Mouse (Mus musculus): ENCODE measurements around the gene Olfr905. TPM values are rescaled to one million over a fixed set of nuclear protein-coding genes. Genes with fewer than 3 reads are reported as not detected.

Gene Olfr905
- total RNA-seq (2021): under 1 TPM in 1 of 2 experiments, not detected in 1; 0.07 TPM
- long read RNA-seq, experiment 1: 0 reads
- long read RNA-seq, experiment 2: 0 reads

- no peak for DNase-seq (ENCODE audit: low spot score in 2 of 2)
These were observed at the start of gene Olfr905 for GRCm38 (mm10) chr9:38470807-38471206. Olfr905 (plus strand) TSS chr9:38471107.

- no peak for DNase-seq (ENCODE audit: low spot score in 2 of 2)
These were observed 47.1 kb upstream of the Olfr905 start for GRCm38 (mm10) chr9:38423801-38424200.

GRCm38 (mm10) chr9:38427026-38427425 is 43.9 kb upstream of the Olfr905 start:
- DNase-seq (ENCODE audit: low spot score in 2 of 2): no peak

- DNase-seq (ENCODE audit: low spot score in 2 of 2): no peak
These were observed 41.8 kb upstream of the Olfr905 start, which contains the start of gene Olfr901 for GRCm38 (mm10) chr9:38429155-38429554. Olfr901 (plus strand) TSS chr9:38429455.

GRCm38 (mm10) chr9:38447352-38447751 is 23.6 kb upstream of the Olfr905 start, which contains the start of gene Olfr902:
Olfr902 (plus strand) TSS chr9:38447652.
- DNase-seq (ENCODE audit: low spot score in 2 of 2): no peak

GRCm38 (mm10) chr9:38462844-38463243 is 8.1 kb upstream of the Olfr905 start, which contains the start of gene Olfr904:
Olfr904 (plus strand) TSS chr9:38463144.
- DNase-seq (ENCODE audit: low spot score in 2 of 2): no peak

GRCm38 (mm10) chr9:38486785-38487184 is 15.9 kb downstream of the Olfr905 start, which contains the start of gene Olfr906:
Olfr906 (plus strand) TSS chr9:38487085.
- no peak for DNase-seq (ENCODE audit: low spot score in 2 of 2)

- no peak for DNase-seq (ENCODE audit: low spot score in 2 of 2)
These were observed 24.6 kb downstream of the Olfr905 start, which contains the start of gene Olfr907 for GRCm38 (mm10) chr9:38495501-38495900. Olfr907 (plus strand) TSS chr9:38495801.

GRCm38 (mm10) chr9:38512353-38512752 is 41.4 kb downstream of the Olfr905 start:
- no peak for DNase-seq (ENCODE audit: low spot score in 2 of 2)

- DNase-seq (ENCODE audit: low spot score in 2 of 2): no peak
These were observed 50.4 kb downstream of the Olfr905 start, which contains the start of gene Olfr911-ps1 for GRCm38 (mm10) chr9:38521280-38521679. Olfr911-ps1 (plus strand) TSS chr9:38521580.

Other genes starting within 250 kb of the Olfr905 start
- gene Olfr143, start 218.3 kb upstream of the Olfr905 start, total RNA-seq (2021): not detected
- gene Olfr895, start 203.3 kb upstream of the Olfr905 start, total RNA-seq (2021): not detected
- not detected for gene Olfr896-ps1, start 180.0 kb upstream of the Olfr905 start, total RNA-seq (2021)
- not detected for gene Olfr25, start 142.0 kb upstream of the Olfr905 start, total RNA-seq (2021)
- gene Olfr898, start 122.7 kb upstream of the Olfr905 start, total RNA-seq (2021): not detected
- gene Olfr250, start 104.2 kb upstream of the Olfr905 start, total RNA-seq (2021): not detected
- not detected for gene Olfr251, start 94.0 kb upstream of the Olfr905 start, total RNA-seq (2021)
- gene Olfr147, start 69.4 kb upstream of the Olfr905 start, total RNA-seq (2021): not detected
- gene Olfr901, start 41.7 kb upstream of the Olfr905 start, total RNA-seq (2021): not detected
- gene Olfr902, start 23.5 kb upstream of the Olfr905 start, total RNA-seq (2021): not detected
- gene Olfr904, start 8.0 kb upstream of the Olfr905 start, total RNA-seq (2021): not detected
- gene Olfr906, start 16.0 kb downstream of the Olfr905 start, total RNA-seq (2021): not detected
- not detected for gene Olfr907, start 24.7 kb downstream of the Olfr905 start, total RNA-seq (2021)
- not detected for gene Olfr911-ps1, start 50.5 kb downstream of the Olfr905 start, total RNA-seq (2021)
- gene Olfr910, start 66.7 kb downstream of the Olfr905 start, total RNA-seq (2021): not detected
- gene Olfr912, start 109.1 kb downstream of the Olfr905 start, total RNA-seq (2021): not detected
- gene Olfr913, start 121.7 kb downstream of the Olfr905 start, total RNA-seq (2021): not detected
- not detected for gene Olfr914, start 134.0 kb downstream of the Olfr905 start, total RNA-seq (2021)
- gene Olfr916, start 188.8 kb downstream of the Olfr905 start, total RNA-seq (2021): not detected
- gene Olfr917, start 194.7 kb downstream of the Olfr905 start, total RNA-seq (2021): not detected
- gene Olfr918, start 203.5 kb downstream of the Olfr905 start, total RNA-seq (2021): not detected
- not detected for gene Olfr919, start 232.6 kb downstream of the Olfr905 start, total RNA-seq (2021)
- gene Vwa5a, start 247.2 kb downstream of the Olfr905 start, total RNA-seq (2021): 10 to 100 TPM; 11.0 to 11.7 TPM

Measured in left cerebral cortex, adult 18-20 months (tissue).